Mouse (Mus musculus) midbrain, embryonic 12.5 days (tissue): ENCODE measurements around the gene Plxnb2. TPM values are rescaled to one million over a fixed set of nuclear protein-coding genes. Genes with fewer than 3 reads are reported as not detected.
A peak's percentile ranks its signal among the peaks of the same experiment; 100 is the strongest.

Experiments used
- ATAC-seq: fragments of 200-750 bp; cut with Nextera tagmentation; 2 replicates; pipeline ENCODE4 v1.8.0; 2017; ENCODE audit warnings: low read depth, moderate TSS enrichment, moderate library complexity; ENCODE audit not compliant: low FRiP score
- H3K27ac ChIP-seq: fragments of 300-500 bp; sonication (generic); replicated peaks from 2 replicates; pipeline ENCODE4 v1.5.1; 2016; ENCODE audit warnings: mild to moderate bottlenecking
- H3K27me3 ChIP-seq: fragments of 300-500 bp; sonication (generic); 2 replicates; pipeline ENCODE4 v1.6.1; 2016; ENCODE audit warnings: mild to moderate bottlenecking
- H3K36me3 ChIP-seq: fragments of 300-500 bp; sonication (generic); 2 replicates; pipeline ENCODE4 v1.6.1; 2016
- H3K4me1 ChIP-seq: fragments of 300-500 bp; sonication (generic); 2 replicates; pipeline ENCODE4 v1.6.1; 2016
- H3K4me2 ChIP-seq: fragments of 300-500 bp; sonication (generic); replicated peaks from 2 replicates; pipeline ENCODE4 v1.6.1; 2016; ENCODE audit warnings: mild to moderate bottlenecking, moderate library complexity
- H3K4me3 ChIP-seq: fragments of 300-500 bp; sonication (generic); 2 replicates; pipeline ENCODE4 v1.5.1; 2016; ENCODE audit warnings: mild to moderate bottlenecking
- H3K9ac ChIP-seq: fragments of 300-500 bp; sonication (generic); replicated peaks from 2 replicates; pipeline ENCODE4 v1.6.1; 2016; ENCODE audit warnings: mild to moderate bottlenecking, moderate library complexity
- H3K9me3 ChIP-seq: fragments of 300-500 bp; sonication (generic); 2 replicates; pipeline ENCODE4 v1.6.1; 2016; ENCODE audit warnings: mild to moderate bottlenecking
- WGBS: fragments of 180-500 bp; shearing (Covaris S2); methylation state at CpG from one replicate; pipeline ENCODE4 v1.1.7; 2016; 5-methylcytosine and 5-hydroxymethylcytosine counted together
- polyA plus RNA-seq: library from polyadenylated mRNA; unstranded; fragments of >200 nt; fragmentation: Nextera tagmentation; extraction: Ambion mirVana; gene quantifications from 2 replicates; pipeline ENCODE4 v1.2.1, GENCODE M21; 2016

The Plxnb2 gene
- polyA plus RNA-seq, 1 experiment from 2014 or later = 164 TPM

- H3K27me3 ChIP-seq = 0 out of 2 replicates have a peak, but pooled peaks cover 3% of the 10 kb centered on the region
- 0 out of 2 replicates have a peak, but pooled peaks have one; percentile 20 for ATAC-seq
- peak overlapping the region; percentile 65 for H3K27ac ChIP-seq
- 8% methylated on average over 10 of the region's 10 CpGs for WGBS
- H3K4me3 ChIP-seq = no peak overlapping the region
- peaks cover 50% of the 10 kb centered on the region for H3K4me1 ChIP-seq
- peaks cover 58% of the 10 kb centered on the region for H3K36me3 ChIP-seq
- H3K4me2 ChIP-seq = peak overlapping the region; percentile 19; the same call in 1 of the 2 replicates
- peak overlapping the region; percentile 24; the same call in 1 of the 2 replicates for H3K9ac ChIP-seq
- no peaks in the 10 kb centered on the region for H3K9me3 ChIP-seq
Measured at GRCm38 (mm10) chr15:89169431-89169830, 11.2 kb downstream of the Plxnb2 start.

GRCm38 (mm10) chr15:89168922-89169321, 11.7 kb downstream of the Plxnb2 start:
- peaks cover 64% of the 10 kb centered on the region for H3K36me3 ChIP-seq
- no peak overlapping the region for H3K4me3 ChIP-seq
- no peaks in the 10 kb centered on the region for H3K9me3 ChIP-seq
- peak overlapping the region; percentile 65 for H3K27ac ChIP-seq
- peaks cover 45% of the 10 kb centered on the region for H3K4me1 ChIP-seq
- no peak overlapping the region for H3K9ac ChIP-seq
- ATAC-seq = no peak
- no peaks in the 10 kb centered on the region for H3K27me3 ChIP-seq
- 0 out of 2 replicates have a peak overlapping the region, but pooled peaks have one; percentile 19 for H3K4me2 ChIP-seq
- WGBS = 66% methylated on average over 10 of the region's 10 CpGs

DNA sequence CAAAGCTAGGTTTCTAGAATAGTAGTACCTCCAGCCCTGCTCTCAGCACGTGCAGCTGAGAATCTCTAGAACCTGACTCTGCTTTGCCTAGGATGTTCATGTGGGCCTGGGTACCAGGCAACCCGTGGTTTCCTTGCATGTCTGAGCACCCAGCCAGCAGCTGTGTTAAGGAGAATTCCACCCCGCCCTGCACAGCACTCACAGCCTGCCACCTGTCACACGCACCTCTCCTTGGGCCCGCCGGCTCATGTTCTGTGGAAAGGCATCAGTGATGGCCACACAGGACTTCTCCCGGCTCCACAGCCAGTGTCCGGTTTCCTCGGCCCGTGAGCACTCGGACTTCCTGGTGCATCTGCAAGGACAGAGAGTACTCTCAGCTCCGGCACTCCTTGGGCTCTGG, 15.1 kb downstream of the Plxnb2 start:
- H3K27ac ChIP-seq = no peak overlapping the region
- no peak overlapping the region for H3K9ac ChIP-seq
- ATAC-seq = no peak
- no peak overlapping the region for H3K4me3 ChIP-seq
- peaks cover 98% of the 10 kb centered on the region for H3K36me3 ChIP-seq
- H3K27me3 ChIP-seq = no peaks in the 10 kb centered on the region
- peaks cover 17% of the 10 kb centered on the region for H3K4me1 ChIP-seq
- WGBS = 95% methylated on average over 12 of the region's 12 CpGs
- H3K4me2 ChIP-seq = no peak overlapping the region
- H3K9me3 ChIP-seq = no peaks in the 10 kb centered on the region

GRCm38 (mm10) chr15:89161397-89161796, 19.2 kb downstream of the Plxnb2 start:
- Histone ChIP-seq H3K4me2 (no peak overlapping the region), H3K4me3 (no peak overlapping the region), H3K9me3 (no peaks in the 10 kb centered on the region), H3K27me3 (no peaks in the 10 kb centered on the region), H3K9ac (no peak overlapping the region), H3K4me1 (no peaks in the 10 kb centered on the region), H3K36me3 (peaks cover 100% of the 10 kb centered on the region), H3K27ac (no peak overlapping the region)
- no peak for ATAC-seq
- WGBS = 88% methylated on average over 9 of the region's 9 CpGs

GRCm38 (mm10) chr15:89158516-89158915, 22.1 kb downstream of the Plxnb2 start:
- no peaks in the 10 kb centered on the region for H3K9me3 ChIP-seq
- H3K27ac ChIP-seq = no peak overlapping the region
- ATAC-seq = no peak
- 95% methylated on average over 16 of the region's 16 CpGs for WGBS
- H3K36me3 ChIP-seq = peaks cover 99% of the 10 kb centered on the region
- H3K9ac ChIP-seq = no peak overlapping the region
- H3K4me3 ChIP-seq = no peak overlapping the region
- H3K4me2 ChIP-seq = no peak overlapping the region
- no peaks in the 10 kb centered on the region for H3K4me1 ChIP-seq
- H3K27me3 ChIP-seq = no peaks in the 10 kb centered on the region

- H3K4me2 ChIP-seq = no peak overlapping the region
- no peaks in the 10 kb centered on the region; the same call in 1 of the 2 replicates for H3K4me1 ChIP-seq
- H3K27ac ChIP-seq = no peak overlapping the region
- no peak overlapping the region for H3K4me3 ChIP-seq
- WGBS = 75% methylated on average over 7 of the region's 7 CpGs
- H3K9ac ChIP-seq = no peak overlapping the region
- no peaks in the 10 kb centered on the region for H3K9me3 ChIP-seq
- H3K36me3 ChIP-seq = peaks cover 93% of the 10 kb centered on the region
- ATAC-seq = peak; percentile 39; the same call in 1 of the 2 replicates
- H3K27me3 ChIP-seq = no peaks in the 10 kb centered on the region
Measured at GRCm38 (mm10) chr15:89157954-89158353, 22.6 kb downstream of the Plxnb2 start.

DNA sequence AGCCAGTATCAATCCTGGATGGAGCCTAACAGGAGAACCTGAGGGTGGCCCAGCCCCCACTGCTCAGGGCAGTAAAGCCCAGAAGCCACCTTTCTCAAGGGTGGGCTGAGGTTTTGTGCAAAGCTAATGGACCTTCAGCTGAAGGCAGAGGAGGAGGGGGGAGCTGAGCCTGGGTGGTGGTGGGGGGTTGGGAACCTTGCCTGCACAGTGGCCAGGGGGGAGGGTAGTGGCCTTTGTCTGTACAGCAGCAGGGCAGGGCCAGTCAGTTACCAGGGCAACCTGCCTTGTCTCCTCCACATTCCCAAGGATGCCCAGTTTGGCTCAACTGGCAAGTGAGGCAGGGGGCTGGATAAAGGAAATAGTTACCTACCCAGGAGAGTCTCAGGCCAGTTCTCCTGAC, 28.3 kb downstream of the Plxnb2 start:
- peak overlapping the region; percentile 29 for H3K4me2 ChIP-seq
- H3K4me3 ChIP-seq = no peak overlapping the region

GRCm38 (mm10) chr15:89150041-89150390, 30.6 kb downstream of the Plxnb2 start:
- H3K4me2 ChIP-seq = peak overlapping the region; percentile 78
- H3K27ac ChIP-seq = peak overlapping the region; percentile 90
- peaks cover 12% of the 10 kb centered on the region for H3K27me3 ChIP-seq
- H3K4me3 ChIP-seq = peak overlapping the region; percentile 82
- no peaks in the 10 kb centered on the region for H3K9me3 ChIP-seq
- H3K4me1 ChIP-seq = peaks cover 48% of the 10 kb centered on the region
- peaks cover 27% of the 10 kb centered on the region for H3K36me3 ChIP-seq
- WGBS = 1% methylated on average over 13 of the region's 13 CpGs
- H3K9ac ChIP-seq = peak overlapping the region; percentile 95
- ATAC-seq = 0 out of 2 replicates have a peak, but pooled peaks have one; percentile 3

More for the DNA sequence above, 28.3 kb downstream of the Plxnb2 start:
- peak overlapping the region; percentile 4; the same call in 1 of the 2 replicates for H3K9ac ChIP-seq
- peaks cover 34% of the 10 kb centered on the region for H3K4me1 ChIP-seq
- peaks cover 10% of the 10 kb centered on the region; the same call in 1 of the 2 replicates for H3K27me3 ChIP-seq
- H3K27ac ChIP-seq = peak overlapping the region; percentile 73
- H3K9me3 ChIP-seq = no peaks in the 10 kb centered on the region
- H3K36me3 ChIP-seq = peaks cover 37% of the 10 kb centered on the region
- ATAC-seq = peak; percentile 68

GRCm38 (mm10) chr15:89149271-89150040, 31.1 kb downstream of the Plxnb2 start, which contains the start of gene Mapk11:
Gene Mapk11, minus strand, starts transcription at chr15:89149628.
- H3K9ac ChIP-seq = peak within 1 kb of the TSS; percentile 95
- H3K4me2 ChIP-seq = peak within 1 kb of the TSS; percentile 78
- peaks cover 27% of the 10 kb centered on the region for H3K36me3 ChIP-seq
- peak; percentile 70 for ATAC-seq
- H3K4me1 ChIP-seq = peaks cover 48% of the 10 kb centered on the region
- WGBS = under 1% methylated on average over 51 of the region's 61 CpGs
- H3K4me3 ChIP-seq = peak within 1 kb of the TSS; percentile 82
- H3K27me3 ChIP-seq = peaks cover 12% of the 10 kb centered on the region
- H3K27ac ChIP-seq = peak within 1 kb of the TSS; percentile 90
- H3K9me3 ChIP-seq = no peaks in the 10 kb centered on the region

GRCm38 (mm10) chr15:89148496-89149270, 31.9 kb downstream of the Plxnb2 start:
- Histone ChIP-seq H3K36me3 (peaks cover 27% of the 10 kb centered on the region), H3K4me1 (peaks cover 48% of the 10 kb centered on the region), H3K9me3 (no peaks in the 10 kb centered on the region), H3K4me2 (peak overlapping the region; percentile 78), H3K9ac (peak overlapping the region; percentile 95), H3K27ac (peak overlapping the region; percentile 90), H3K27me3 (peaks cover 12% of the 10 kb centered on the region), H3K4me3 (peak overlapping the region; percentile 82)
- 4% methylated on average over 25 of the region's 25 CpGs for WGBS
- no peak for ATAC-seq

DNA sequence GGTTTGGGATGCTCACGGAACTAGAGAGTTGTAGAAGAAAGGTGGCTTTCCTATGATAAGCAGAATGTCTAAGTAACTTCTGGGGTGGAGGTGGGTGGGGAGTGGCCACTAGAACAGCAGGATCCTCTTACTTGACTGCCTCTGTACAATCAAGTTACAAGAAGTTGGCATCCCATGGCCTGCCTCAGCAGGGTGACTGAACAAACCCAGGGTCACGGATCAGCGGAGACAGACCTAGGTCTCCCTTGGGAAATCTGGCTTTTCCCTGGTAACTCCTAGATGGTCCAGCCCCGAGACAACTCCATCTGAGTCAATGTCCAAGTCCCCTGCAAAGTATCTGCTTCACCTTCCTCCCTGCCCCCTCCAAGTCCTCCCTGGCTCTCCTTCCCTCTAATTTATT, 32.7 kb downstream of the Plxnb2 start:
- Histone ChIP-seq H3K4me2 (peak overlapping the region; percentile 78), H3K4me1 (peaks cover 48% of the 10 kb centered on the region), H3K27me3 (peaks cover 12% of the 10 kb centered on the region), H3K9me3 (no peaks in the 10 kb centered on the region), H3K27ac (no peak overlapping the region), H3K4me3 (peak overlapping the region; percentile 82), H3K36me3 (peaks cover 34% of the 10 kb centered on the region), H3K9ac (peak overlapping the region; percentile 95; the same call in 1 of the 2 replicates)
- ATAC-seq = no peak
- 33% methylated on average over 4 of the region's 4 CpGs for WGBS

DNA sequence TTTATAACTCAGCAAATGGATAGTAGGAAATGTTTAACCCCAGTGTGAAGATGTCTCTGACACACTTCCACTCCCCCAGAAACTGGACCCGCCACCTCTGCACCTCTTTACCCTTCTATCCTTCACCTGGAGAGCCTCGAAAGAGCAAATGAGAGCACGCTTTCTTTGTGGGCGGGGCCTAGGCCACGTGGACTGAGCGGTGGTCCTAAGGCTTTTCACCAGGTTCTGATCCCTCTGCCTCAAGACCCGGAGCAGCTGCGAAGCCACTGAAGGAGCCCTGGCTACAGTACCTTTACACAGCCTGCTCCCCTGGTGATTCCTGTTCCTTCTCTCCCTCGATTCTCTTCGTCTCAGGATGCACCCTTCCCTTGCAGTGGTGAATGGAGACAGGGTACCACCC, 33.1 kb downstream of the Plxnb2 start:
- H3K27ac ChIP-seq = no peak overlapping the region
- H3K4me1 ChIP-seq = peaks cover 43% of the 10 kb centered on the region
- peak overlapping the region; percentile 66; the same call in 1 of the 2 replicates for H3K9ac ChIP-seq
- ATAC-seq = no peak
- H3K4me3 ChIP-seq = peak overlapping the region; percentile 82
- peaks cover 15% of the 10 kb centered on the region for H3K27me3 ChIP-seq
- 18% methylated on average over 10 of the region's 10 CpGs for WGBS
- H3K4me2 ChIP-seq = peak overlapping the region; percentile 78
- H3K36me3 ChIP-seq = peaks cover 38% of the 10 kb centered on the region
- no peaks in the 10 kb centered on the region for H3K9me3 ChIP-seq
